Mouse (Mus musculus): ENCODE data around the gene Gab1. TPM values are rescaled to one million over a fixed set of nuclear protein-coding genes. Genes with fewer than 3 reads are reported as not detected.

The Gab1 gene
- polyA plus RNA-seq, 1 experiment from 2014 or later, result 15.8 TPM

DNA sequence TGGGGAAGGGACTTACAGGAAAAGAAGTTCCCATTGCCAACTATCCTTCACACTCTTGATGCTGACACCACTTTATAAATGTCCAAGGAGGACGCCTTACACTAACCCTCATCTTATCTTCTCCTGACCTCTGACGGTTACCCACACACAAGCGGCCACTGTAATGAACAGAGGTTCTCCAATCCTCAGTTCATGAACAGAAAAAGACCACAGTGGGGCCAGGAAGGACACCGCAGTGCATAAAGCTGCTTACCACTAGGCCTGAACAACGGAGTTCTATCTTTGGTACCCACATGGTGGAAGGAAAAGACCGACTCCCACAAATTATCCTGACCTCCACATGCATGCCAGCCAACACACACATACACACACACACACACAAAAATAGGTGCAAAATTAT lies 28.7 kb downstream of the Gab1 start:
- Histone ChIP-seq H3K4me3 (no peak overlapping the region), H3K27me3 (ENCODE audit: insufficient read depth, poor library complexity, severe bottlenecking) (no peaks in the 10 kb centered on the region), H3K36me3 (no peaks in the 10 kb centered on the region), H3K27ac (no peak overlapping the region), H3K9me3 (no peaks in the 10 kb centered on the region), H3K4me1 (replicated peaks) (peaks cover 10% of the 10 kb centered on the region; the same call in 1 of the 2 replicates)
- no peak for DNase-seq (ENCODE audit: low spot score)
- WGBS, result 94% methylated on average over 6 of the region's 6 CpGs

DNA sequence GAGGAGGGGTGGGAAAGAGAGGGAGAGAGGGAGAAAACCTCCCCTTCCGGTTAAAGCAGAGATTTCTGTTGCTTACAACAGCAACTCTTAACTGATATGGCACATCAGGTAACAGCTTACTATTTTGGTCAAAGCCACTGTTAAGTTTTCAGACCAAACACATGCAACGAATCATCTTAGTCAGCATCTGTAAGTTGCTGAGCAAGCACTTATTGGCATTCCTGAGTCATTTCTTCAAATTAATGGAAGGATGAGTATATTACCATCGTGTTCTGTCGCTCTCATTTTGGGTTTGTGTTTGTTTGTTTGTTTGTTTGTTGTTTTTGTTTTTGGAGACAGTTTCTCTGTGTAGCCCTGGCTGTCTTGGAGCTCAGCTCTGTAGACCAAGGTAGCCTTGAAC lies 30.3 kb downstream of the Gab1 start:
- WGBS, result 93% methylated on average over 4 of the region's 4 CpGs
- H3K36me3 ChIP-seq, result no peaks in the 10 kb centered on the region
- peaks cover 10% of the 10 kb centered on the region; the same call in 1 of the 2 replicates for H3K4me1 ChIP-seq (replicated peaks)
- no peak overlapping the region for H3K4me3 ChIP-seq
- no peaks in the 10 kb centered on the region for H3K9me3 ChIP-seq
- no peaks in the 10 kb centered on the region for H3K27me3 ChIP-seq (ENCODE audit: insufficient read depth, poor library complexity, severe bottlenecking)
- no peak for DNase-seq (ENCODE audit: low spot score)
- no peak overlapping the region for H3K27ac ChIP-seq

DNA sequence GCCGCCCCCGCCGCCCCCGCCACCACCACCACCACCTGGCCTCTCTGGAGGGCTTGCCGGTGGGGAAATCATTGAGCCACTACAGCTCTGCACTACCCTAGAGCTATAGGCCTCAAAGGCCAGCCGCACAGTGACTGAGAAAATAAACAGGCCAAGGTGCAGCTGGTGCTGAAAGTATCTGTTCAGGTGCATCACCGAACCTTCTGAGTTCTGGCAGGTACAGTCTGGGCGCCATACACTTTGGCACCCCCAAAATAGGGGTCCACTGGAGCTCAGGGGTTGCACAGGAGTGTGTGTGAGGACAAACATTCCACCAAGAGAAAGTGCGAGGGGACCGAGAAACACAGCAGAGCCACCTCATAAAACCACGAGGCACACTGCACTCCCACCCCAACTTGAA lies 31.7 kb downstream of the Gab1 start:
- Histone ChIP-seq H3K27me3 (ENCODE audit: insufficient read depth, poor library complexity, severe bottlenecking) (no peaks in the 10 kb centered on the region), H3K36me3 (no peaks in the 10 kb centered on the region), H3K4me1 (replicated peaks) (peaks cover 10% of the 10 kb centered on the region; the same call in 1 of the 2 replicates), H3K4me3 (no peak overlapping the region), H3K27ac (no peak overlapping the region), H3K9me3 (no peaks in the 10 kb centered on the region)
- 82% methylated on average over 11 of the region's 11 CpGs for WGBS
- no peak for DNase-seq (ENCODE audit: low spot score)

DNA sequence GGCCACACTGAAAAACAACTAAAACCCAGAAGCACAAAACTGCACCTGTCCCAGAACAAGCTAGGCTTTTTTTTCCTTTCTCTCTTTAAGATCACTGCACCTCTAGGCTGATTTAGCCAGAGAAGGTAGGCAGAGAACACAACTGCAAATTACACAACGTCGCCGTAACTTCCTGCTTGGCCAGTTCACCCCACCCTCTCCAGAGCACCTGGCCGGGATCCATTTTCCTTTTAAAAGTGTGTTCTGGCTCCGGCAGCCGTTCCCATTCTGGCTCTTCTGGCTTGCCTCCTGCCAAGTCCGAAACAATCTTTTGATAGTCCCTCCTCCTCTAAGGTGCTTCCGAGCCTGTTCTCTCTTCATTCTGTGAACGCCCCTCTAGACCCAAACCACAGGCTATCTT lies 32.4 kb downstream of the Gab1 start:
- no peak for DNase-seq (ENCODE audit: low spot score)
- H3K4me1 ChIP-seq (replicated peaks), result peaks cover 9% of the 10 kb centered on the region; the same call in 1 of the 2 replicates
- H3K36me3 ChIP-seq, result no peaks in the 10 kb centered on the region
- H3K27me3 ChIP-seq (ENCODE audit: insufficient read depth, poor library complexity, severe bottlenecking), result no peaks in the 10 kb centered on the region
- 85% methylated on average over 9 of the region's 9 CpGs for WGBS
- no peak overlapping the region for H3K4me3 ChIP-seq
- no peaks in the 10 kb centered on the region for H3K9me3 ChIP-seq
- H3K27ac ChIP-seq, result no peak overlapping the region

DNA sequence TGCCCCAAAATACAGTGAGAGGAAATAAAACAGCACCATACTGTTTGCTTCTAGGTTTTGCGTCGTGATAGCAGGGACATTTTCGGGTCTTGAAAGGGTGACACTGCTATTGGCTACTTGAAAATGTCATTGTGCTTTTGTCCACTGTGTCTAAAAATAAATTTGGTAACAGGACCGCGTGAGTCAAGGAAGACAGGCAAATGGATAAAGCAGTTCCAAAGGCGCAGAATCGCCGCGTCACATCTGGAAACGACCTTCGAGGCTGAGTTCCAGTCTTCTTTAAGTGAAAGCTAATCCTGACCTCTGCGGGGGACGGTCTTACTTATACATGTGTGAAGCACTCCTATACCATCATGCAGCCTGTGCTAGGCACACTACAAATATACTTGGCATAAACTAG lies 35.0 kb downstream of the Gab1 start:
- no peak for DNase-seq (ENCODE audit: low spot score)
- Histone ChIP-seq H3K36me3 (no peaks in the 10 kb centered on the region), H3K4me1 (replicated peaks) (peaks cover 20% of the 10 kb centered on the region), H3K27me3 (ENCODE audit: insufficient read depth, poor library complexity, severe bottlenecking) (no peaks in the 10 kb centered on the region), H3K27ac (no peak overlapping the region), H3K4me3 (no peak overlapping the region), H3K9me3 (no peaks in the 10 kb centered on the region)
- 93% methylated on average over 13 of the region's 13 CpGs for WGBS

DNA sequence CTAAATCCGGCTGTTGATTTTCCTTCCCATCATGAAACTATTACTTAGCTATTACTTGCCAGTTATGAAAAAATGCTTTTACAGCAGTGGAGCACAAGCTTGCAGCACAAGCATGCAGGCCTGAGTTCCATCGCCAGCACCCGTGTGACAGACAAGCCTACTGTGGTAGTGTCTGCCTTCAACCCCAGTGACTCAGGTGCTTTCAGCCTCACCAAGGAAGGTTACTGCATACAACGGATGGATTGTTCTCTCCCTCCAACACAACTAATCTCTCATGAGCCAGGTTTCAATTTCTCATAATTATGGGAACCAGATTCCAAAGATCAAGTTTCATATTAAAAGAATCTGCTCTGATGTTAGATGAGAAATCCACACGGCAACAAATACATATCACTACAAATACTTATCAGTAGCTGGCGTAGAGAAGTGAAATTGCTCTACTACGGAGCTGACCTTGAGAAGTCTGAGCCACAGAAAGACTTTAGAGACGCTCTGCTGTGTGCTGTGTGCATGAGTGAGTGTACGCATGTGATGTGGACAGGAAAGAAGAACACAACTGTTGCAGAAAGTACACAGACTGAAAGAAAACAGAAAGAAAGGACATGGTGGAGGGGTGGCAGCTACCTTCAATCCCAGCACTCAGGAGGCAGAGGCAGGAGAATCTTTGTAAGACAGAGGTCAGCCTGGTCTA lies 36.4 kb downstream of the Gab1 start:
- Histone ChIP-seq H3K27me3 (ENCODE audit: insufficient read depth, poor library complexity, severe bottlenecking) (no peaks in the 10 kb centered on the region), H3K9me3 (no peaks in the 10 kb centered on the region), H3K4me3 (no peak overlapping the region), H3K4me1 (replicated peaks) (peaks cover 20% of the 10 kb centered on the region), H3K36me3 (no peaks in the 10 kb centered on the region), H3K27ac (no peak overlapping the region)
- DNase-seq (ENCODE audit: low spot score), result no peak
- WGBS, result 90% methylated on average over 9 of the region's 9 CpGs

DNA sequence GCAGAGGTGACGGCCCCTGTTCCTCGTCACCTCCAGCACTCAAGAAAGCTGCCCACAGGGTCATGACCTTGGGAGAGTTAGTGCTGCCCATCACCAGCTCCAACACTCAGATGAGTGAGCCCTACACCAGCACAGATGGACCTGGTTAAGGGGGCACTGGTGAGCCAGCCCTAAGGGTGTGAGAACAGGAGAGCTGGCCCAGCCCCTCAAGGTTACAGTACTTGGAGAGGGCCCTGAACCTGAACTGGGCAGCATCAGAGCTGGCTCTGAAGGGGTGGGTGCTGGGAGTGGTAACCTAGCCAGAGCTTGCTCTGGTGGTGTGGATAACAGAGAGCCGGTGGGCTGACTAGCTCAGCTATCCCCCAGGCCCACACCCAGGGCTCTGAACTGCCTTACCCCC lies 37.8 kb downstream of the Gab1 start:
- Histone ChIP-seq H3K4me1 (replicated peaks) (peaks cover 16% of the 10 kb centered on the region), H3K4me3 (no peak overlapping the region), H3K36me3 (no peaks in the 10 kb centered on the region), H3K9me3 (no peaks in the 10 kb centered on the region), H3K27ac (no peak overlapping the region), H3K27me3 (ENCODE audit: insufficient read depth, poor library complexity, severe bottlenecking) (no peaks in the 10 kb centered on the region)
- 81% methylated on average over 3 of the region's 3 CpGs for WGBS
- no peak for DNase-seq (ENCODE audit: low spot score)

DNA sequence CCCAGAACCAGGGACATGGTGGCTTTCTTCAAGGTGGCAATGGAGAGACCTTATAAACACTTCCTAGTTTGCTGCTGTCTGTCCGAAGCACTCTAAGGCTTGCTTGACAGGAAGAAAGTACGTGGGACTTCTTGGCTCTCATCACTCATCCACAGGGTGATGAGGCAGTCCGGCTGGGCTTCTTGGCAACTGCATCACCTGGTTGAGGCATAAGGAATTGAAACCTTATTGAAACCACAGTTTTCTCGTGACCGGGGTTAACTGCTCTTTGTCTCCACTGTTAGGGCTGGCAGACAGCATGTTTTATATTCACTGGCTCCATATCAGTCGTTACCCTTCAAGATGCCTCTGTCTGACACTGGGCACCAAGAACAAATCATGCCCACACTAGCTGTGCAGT lies 40.2 kb downstream of the Gab1 start:
- Histone ChIP-seq H3K27me3 (ENCODE audit: insufficient read depth, poor library complexity, severe bottlenecking) (no peaks in the 10 kb centered on the region), H3K4me3 (no peak overlapping the region), H3K27ac (no peak overlapping the region), H3K36me3 (no peaks in the 10 kb centered on the region), H3K4me1 (replicated peaks) (peaks cover 20% of the 10 kb centered on the region), H3K9me3 (no peaks in the 10 kb centered on the region)
- DNase-seq (ENCODE audit: low spot score), result no peak
- 90% methylated on average over 6 of the region's 6 CpGs for WGBS

DNA sequence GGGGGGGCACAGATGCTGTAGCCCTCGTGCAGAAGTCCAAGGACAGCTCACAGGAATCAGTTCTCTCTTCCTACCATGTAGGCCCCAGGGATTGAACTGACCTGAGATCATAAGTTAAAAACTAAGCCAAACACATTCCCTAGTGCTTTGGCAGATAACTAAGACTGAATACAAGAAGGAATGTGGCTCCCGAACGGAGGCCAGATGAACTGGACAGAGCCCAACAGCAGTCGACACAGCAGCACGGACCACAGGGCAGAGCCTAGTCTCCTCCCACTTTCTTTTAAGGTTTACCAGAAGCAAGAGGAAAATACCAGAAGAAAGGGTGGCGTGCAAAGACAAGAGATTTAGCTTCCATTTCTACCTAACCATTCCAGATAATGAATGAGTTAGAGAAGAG lies 42.1 kb downstream of the Gab1 start:
- no peak overlapping the region for H3K4me3 ChIP-seq
- no peaks in the 10 kb centered on the region for H3K9me3 ChIP-seq
- H3K4me1 ChIP-seq (replicated peaks), result peaks cover 20% of the 10 kb centered on the region
- 59% methylated on average over 6 of the region's 6 CpGs for WGBS
- no peak for DNase-seq (ENCODE audit: low spot score)
- H3K36me3 ChIP-seq, result no peaks in the 10 kb centered on the region
- no peak overlapping the region for H3K27ac ChIP-seq
- H3K27me3 ChIP-seq (ENCODE audit: insufficient read depth, poor library complexity, severe bottlenecking), result no peaks in the 10 kb centered on the region

DNA sequence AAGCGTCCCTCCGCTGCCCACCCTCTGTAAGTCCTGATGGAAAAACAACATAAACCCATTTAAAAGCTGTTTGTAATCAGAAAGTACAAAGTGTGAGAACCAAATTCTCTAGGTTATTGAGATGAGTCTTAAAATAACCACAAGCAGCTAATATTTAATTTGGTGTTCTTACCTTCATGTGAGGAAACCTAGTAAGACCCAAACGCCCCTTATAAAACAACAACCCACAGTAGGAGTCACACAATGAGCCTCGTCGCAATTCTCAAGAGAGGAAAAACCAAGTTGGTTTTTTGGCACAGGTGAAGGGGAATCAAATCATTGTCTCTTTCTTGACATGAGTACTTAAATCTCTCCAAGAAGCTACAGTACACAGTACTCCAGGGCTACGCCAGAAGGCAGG lies 44.9 kb downstream of the Gab1 start:
- no peak for DNase-seq (ENCODE audit: low spot score)
- no peaks in the 10 kb centered on the region for H3K27me3 ChIP-seq (ENCODE audit: insufficient read depth, poor library complexity, severe bottlenecking)
- 66% methylated on average over 6 of the region's 6 CpGs for WGBS

DNA sequence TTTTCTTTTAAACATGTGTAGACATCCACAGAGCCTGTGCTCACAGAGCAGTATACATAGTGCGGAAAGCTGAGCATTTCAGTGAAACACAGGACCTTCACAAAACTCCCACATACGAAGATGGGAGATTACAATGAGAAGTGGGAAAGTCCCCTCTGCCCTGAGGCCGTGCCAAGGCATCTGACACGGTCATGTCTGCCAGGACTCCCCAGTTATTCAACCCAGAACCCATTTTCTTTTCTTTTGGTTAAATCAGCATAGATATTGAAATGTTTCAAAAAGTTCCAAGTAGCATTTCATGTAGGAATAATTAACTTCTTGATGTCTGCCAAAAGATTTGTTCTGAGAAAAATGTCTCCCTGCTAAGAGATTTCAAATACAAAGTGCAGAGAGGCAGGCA lies 45.9 kb downstream of the Gab1 start:
- Histone ChIP-seq H3K27ac (no peak overlapping the region), H3K27me3 (ENCODE audit: insufficient read depth, poor library complexity, severe bottlenecking) (no peaks in the 10 kb centered on the region), H3K9me3 (no peaks in the 10 kb centered on the region), H3K4me3 (no peak overlapping the region), H3K4me1 (replicated peaks) (peaks cover 21% of the 10 kb centered on the region), H3K36me3 (no peaks in the 10 kb centered on the region)
- 76% methylated on average over 4 of the region's 4 CpGs for WGBS
- DNase-seq (ENCODE audit: low spot score), result no peak

More for the DNA sequence above, 44.9 kb downstream of the Gab1 start:
- no peaks in the 10 kb centered on the region for H3K36me3 ChIP-seq
- H3K4me1 ChIP-seq (replicated peaks), result peaks cover 18% of the 10 kb centered on the region
- no peaks in the 10 kb centered on the region for H3K9me3 ChIP-seq
- H3K27ac ChIP-seq, result no peak overlapping the region
- H3K4me3 ChIP-seq, result no peak overlapping the region

DNA sequence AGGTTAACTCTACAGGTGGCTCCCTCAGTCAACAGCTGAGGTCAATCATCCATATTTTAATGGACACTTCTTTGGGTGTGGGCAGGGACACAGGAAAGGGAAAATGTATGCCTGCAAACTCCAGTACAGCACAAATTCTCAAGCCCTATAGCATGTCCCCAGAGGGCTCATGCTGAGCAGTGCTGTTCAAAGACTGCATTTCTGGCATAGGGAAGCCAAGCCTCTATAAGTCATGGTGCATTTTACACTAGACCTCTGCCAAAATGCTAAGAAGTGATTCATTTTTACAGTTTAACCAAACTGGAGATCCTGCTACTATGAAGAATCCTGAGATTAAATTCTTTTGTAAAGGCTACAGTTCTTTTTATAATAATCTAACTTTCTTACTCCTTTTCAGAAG lies 47.8 kb downstream of the Gab1 start:
- Histone ChIP-seq H3K36me3 (no peaks in the 10 kb centered on the region), H3K9me3 (no peaks in the 10 kb centered on the region), H3K27ac (no peak overlapping the region), H3K4me3 (no peak overlapping the region), H3K4me1 (replicated peaks) (peaks cover 20% of the 10 kb centered on the region), H3K27me3 (ENCODE audit: insufficient read depth, poor library complexity, severe bottlenecking) (no peaks in the 10 kb centered on the region)
- no peak for DNase-seq (ENCODE audit: low spot score)

DNA sequence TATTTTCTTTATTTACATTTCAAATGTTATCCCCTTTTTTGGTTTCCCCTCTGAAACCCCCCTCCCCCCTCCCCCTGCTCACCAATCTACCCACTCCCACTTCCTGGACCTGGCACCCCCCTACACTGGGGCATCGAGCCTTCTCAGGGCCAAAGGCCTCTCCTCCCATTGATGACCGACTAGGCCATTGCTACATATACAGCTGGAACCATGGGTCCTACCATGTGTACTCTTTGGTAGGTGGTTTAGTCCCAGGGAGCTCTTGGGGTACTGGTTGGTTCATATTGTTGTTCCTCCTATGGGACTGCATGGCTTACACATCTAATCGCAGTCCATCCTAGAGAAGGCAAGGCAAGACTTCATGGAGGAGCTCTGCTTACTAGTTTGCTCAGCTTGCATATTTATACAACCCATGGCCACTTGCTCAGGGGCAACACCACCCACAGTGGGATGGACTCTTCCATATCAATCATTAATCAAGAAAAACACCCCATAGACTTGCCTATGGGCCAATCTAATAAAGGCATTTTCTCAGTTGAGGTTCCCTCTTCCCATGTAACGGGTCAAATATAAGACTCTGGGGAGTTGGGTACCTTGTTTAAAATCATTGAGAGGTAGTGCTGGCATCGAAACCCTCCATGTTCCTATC lies 48.3 kb downstream of the Gab1 start:
- Histone ChIP-seq H3K36me3 (no peaks in the 10 kb centered on the region), H3K4me3 (no peak overlapping the region), H3K27ac (no peak overlapping the region), H3K27me3 (ENCODE audit: insufficient read depth, poor library complexity, severe bottlenecking) (no peaks in the 10 kb centered on the region), H3K9me3 (no peaks in the 10 kb centered on the region), H3K4me1 (replicated peaks) (peaks cover 20% of the 10 kb centered on the region)
- 92% methylated on average over 5 of the region's 5 CpGs for WGBS
- no peak for DNase-seq (ENCODE audit: low spot score)

Measured in hindbrain, embryonic 10.5 days (tissue).